Mouse (Mus musculus) cerebellum, adult 2 months (tissue): ENCODE measurements around the gene Phlda2. TPM values are rescaled to one million over a fixed set of nuclear protein-coding genes. Genes with fewer than 3 reads are reported as not detected.
"Not testable (repeated sequence)": the region's sequence is repeated elsewhere in the genome, so short reads cannot be mapped to it uniquely, and the experiment has no call there.

Experiments used
- DNase-seq, 2 experiments: peaks; one replicate each; pipeline ENCODE4 v3.0.0; 2021
- H3K27ac ChIP-seq: fragments of 200-500 bp; 2 replicates; pipeline ENCODE4 v1.5.1; 2012; ENCODE audit warnings: low read length, control low read depth, inconsistent platforms; ENCODE audit not compliant: insufficient read depth
- H3K27me3 ChIP-seq: fragments of 200-500 bp; 2 replicates; pipeline ENCODE4 v1.6.1; 2012; ENCODE audit warnings: inconsistent platforms, mild to moderate bottlenecking, low read length, moderate library complexity; ENCODE audit not compliant: control insufficient read depth, insufficient read depth
- H3K4me1 ChIP-seq: fragments of 200-500 bp; 2 replicates; pipeline ENCODE4 v1.6.1; 2011; ENCODE audit warnings: low read length; ENCODE audit not compliant: control insufficient read depth, insufficient read depth
- H3K4me3 ChIP-seq: fragments of 200-500 bp; replicated peaks from 2 replicates; pipeline ENCODE3; 2011; ENCODE audit warnings: mild to moderate bottlenecking, low read depth, low read length, control low read depth; ENCODE audit not compliant: insufficient read depth
- CTCF ChIP-seq: fragments of 200-500 bp; IDR thresholded peaks from 2 replicates; pipeline ENCODE4 v1.5.1; 2011; ENCODE audit warnings: low read depth, mild to moderate bottlenecking, control low read depth, low read length, moderate library complexity, borderline replicate concordance; ENCODE audit not compliant: insufficient read depth
- POLR2A ChIP-seq: fragments of 200-500 bp; IDR thresholded peaks from 2 replicates; pipeline ENCODE4 v1.6.1; 2011; ENCODE audit warnings: low read length, control low read depth, borderline replicate concordance; ENCODE audit not compliant: insufficient read depth
- WGBS: fragments of 180-500 bp; shearing (Covaris S2); methylation state at CpG from one replicate; pipeline ENCODE4 v1.1.7; 2018; 5-methylcytosine and 5-hydroxymethylcytosine counted together
- polyA plus RNA-seq: library from polyadenylated mRNA; depleted of rRNA; stranded (reverse); fragments of >200 nt; gene quantifications from 2 replicates; pipeline ENCODE4 v1.2.3, GENCODE M21; 2012; rRNA removed

The Phlda2 gene
- not detected in 2 replicates for polyA plus RNA-seq

DNA sequence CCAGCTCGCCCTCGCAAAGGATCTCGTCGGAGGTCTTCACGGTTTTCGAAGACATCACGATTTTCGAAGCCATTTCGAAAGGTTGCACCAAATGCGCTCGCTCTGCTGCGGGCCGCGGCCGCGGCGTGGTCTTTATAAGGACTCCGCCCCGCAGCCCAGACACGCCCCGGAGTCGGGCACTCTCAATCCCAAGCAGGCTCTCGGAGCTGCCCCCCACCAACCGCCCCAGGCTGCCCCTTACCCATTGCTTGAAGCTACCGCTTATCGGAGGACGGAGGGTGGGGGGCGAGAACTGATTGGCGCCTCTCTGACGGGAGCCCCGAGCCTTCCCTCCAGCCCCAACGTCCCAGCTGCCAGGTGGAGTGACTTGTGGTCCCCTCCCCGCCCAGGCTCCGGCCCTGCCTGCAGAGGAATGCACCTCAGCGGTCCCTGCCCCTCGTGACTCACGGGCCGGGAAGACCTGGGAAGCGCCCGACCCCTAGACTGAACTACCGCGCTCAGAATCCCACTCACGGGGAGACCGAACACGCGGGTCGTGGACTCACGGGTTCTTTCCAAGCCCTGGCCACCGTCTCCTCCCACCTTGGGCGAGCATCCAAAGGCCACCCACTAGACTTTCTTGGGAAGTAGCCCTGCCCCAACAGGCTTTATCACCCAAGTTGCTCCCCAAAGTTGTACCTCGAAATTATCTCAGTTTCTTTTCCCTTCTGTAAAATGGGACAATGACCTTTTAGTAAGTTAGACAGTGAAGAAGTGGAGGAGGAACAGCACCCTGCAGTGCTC is at the start of gene Phlda2:
Gene Phlda2 (minus strand): TSS at position 733 of the 783 bp plus-strand sequence.
- TF ChIP-seq POLR2A: no peak
- no peak for TF ChIP-seq CTCF
- WGBS: 3% methylated on average over 51 of the region's 51 CpGs
- DNase-seq: no peak
- peaks cover 6% of the 10 kb centered on the region; the same call in 1 of the 2 replicates for H3K27me3 ChIP-seq
- H3K27ac ChIP-seq: no peak within 1 kb of the TSS
- peak within 1 kb of the TSS; percentile 20 for H3K4me3 ChIP-seq
- no peaks in the 10 kb centered on the region for H3K4me1 ChIP-seq

DNA sequence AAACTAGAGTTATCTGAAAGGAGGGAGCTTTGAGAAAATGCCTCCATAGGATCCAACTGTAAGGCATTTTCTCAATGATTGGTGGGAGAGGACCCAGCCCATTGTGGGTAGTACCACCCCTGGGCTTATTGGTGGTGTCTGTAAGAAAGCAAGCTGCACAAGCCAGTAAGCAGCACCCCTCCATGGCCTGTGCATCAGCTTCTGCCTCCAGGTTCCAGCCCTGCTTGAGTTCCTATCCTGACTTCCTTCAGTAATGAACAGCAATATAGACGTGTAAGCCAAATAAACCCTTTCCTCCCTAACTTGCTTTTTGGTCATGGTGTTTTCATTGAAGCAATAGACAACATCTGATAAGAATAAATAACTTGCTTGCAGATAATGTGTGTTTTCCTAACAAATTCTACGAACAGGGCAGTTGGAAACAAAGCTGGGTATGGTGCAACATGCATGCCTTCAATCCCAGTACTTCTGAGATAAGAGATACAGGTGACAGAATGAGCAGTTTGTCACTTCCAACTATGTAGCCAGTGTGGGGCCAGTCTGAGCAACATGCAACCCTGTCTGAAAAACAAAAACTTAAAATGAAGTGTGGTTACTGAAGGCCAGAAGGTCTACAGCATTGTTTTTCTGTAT is 46.8 kb upstream of the Phlda2 start:
- TF ChIP-seq CTCF (no peak), POLR2A (no peak)
- 45% methylated on average over 2 of the region's 2 CpGs for WGBS
- DNase-seq: no peak
- H3K4me1 ChIP-seq: no peaks in the 10 kb centered on the region
- H3K27ac ChIP-seq: no peak overlapping the region
- peak overlapping the region; percentile 87 for H3K4me3 ChIP-seq
- H3K27me3 ChIP-seq: no peaks in the 10 kb centered on the region

DNA sequence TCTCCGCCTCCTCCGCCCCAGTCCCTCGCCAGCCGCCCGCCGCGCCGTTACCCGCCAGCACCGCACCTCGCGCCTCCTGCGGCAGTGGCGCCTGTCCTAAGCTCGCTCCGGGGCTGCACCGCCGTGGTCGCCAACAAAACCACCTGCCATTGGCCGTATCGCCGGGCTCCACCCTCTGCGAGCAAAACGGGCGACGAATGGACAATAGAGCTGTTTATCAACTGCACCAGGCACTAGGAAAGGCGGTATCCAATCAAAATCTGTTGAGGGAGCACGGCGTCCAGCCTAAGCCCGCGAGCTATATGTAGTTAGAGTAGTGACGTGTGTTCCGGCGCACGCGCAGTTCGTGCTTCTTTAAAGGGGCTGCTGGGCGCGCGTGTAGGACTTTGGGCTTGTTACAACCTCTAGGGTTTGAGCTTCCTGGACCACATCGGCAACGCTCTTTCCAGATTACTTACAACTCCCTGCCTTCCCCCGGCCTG is 46.1 kb upstream of the Phlda2 start, which contains the start of gene Nap1l4:
Gene Nap1l4 (minus strand): TSS at position 131 of the 482 bp plus-strand sequence.
- peak within 1 kb of the TSS; percentile 87 for H3K4me3 ChIP-seq
- no peaks in the 10 kb centered on the region for H3K4me1 ChIP-seq
- H3K27me3 ChIP-seq: no peaks in the 10 kb centered on the region
- DNase-seq: peak; percentile 99 to 100
- WGBS: under 1% methylated on average over 40 of the region's 43 CpGs
- peak within 1 kb of the TSS; percentile 52; the same call in 1 of the 2 replicates for H3K27ac ChIP-seq
- TF ChIP-seq CTCF (no peak), POLR2A (peak; percentile 84)

DNA sequence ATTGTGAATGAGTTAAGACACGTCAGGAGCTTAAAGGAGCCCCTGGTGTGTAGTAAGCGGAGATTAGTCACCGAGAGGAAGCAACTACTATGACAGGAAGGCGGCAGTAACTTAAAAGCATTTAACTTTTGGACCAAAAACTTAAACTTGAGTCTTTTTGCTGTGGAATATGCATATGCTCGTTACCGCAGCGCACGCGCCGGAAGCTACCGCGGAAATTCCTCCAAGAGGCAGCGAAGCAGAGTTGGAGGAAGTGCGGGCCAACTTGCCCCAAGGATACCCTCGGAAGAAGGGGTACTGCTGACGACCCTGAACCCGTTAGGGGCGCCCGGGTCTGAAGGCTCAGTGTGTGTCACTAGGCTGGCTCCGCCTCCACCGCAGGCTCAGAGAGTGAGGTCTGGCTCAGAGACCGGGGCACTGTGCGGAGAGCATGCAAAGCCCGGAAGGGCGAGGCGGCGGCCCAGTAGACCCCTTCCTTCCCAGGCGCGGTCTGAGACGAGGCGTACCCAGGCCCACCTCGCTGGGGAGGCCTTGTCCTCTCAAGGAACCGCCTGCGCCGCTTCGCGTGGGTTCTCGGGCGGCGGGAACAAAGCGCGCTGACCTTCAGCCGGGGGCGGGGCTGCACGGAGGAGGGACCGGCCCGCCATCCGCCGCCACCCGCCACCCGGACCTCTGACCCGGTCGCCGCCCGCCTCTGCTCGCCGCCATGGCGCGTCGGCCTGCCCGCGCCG is 45.4 kb upstream of the Phlda2 start:
- no peak for DNase-seq
- WGBS: under 1% methylated on average over 60 of the region's 63 CpGs
- TF ChIP-seq CTCF (no peak), POLR2A (no peak)
- H3K27ac ChIP-seq: peak overlapping the region; percentile 41; the same call in 1 of the 2 replicates
- H3K4me1 ChIP-seq: peaks cover 3% of the 10 kb centered on the region; the same call in 1 of the 2 replicates
- H3K27me3 ChIP-seq: no peaks in the 10 kb centered on the region
- peak overlapping the region; percentile 82 for H3K4me3 ChIP-seq

DNA sequence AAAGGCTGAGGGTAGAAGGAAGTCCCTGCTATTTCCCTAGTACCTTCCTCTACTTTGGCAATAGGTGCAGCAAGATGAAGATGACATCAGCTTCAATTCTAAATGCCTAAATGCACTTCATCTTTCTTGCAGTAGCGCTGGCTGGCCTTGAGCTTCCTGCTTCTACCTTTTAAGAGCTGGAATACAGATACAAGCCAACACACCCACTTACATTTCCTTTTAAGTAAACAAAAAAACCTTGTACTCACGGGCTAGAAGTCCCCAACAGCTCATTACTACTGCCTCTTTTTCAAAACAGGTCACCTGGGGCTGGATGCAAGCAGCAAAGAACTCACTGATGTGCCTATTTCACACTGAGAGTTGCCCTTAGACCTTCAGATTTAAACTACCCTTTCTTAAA is 43.6 kb upstream of the Phlda2 start:
- H3K27me3 ChIP-seq: no peaks in the 10 kb centered on the region
- TF ChIP-seq CTCF: no peak
- TF ChIP-seq POLR2A: no peak
- H3K4me3 ChIP-seq: no peak overlapping the region
- no peak overlapping the region for H3K27ac ChIP-seq
- 63% methylated on average over 2 of the region's 2 CpGs for WGBS
- DNase-seq: no peak
- H3K4me1 ChIP-seq: peaks cover 3% of the 10 kb centered on the region; the same call in 1 of the 2 replicates

DNA sequence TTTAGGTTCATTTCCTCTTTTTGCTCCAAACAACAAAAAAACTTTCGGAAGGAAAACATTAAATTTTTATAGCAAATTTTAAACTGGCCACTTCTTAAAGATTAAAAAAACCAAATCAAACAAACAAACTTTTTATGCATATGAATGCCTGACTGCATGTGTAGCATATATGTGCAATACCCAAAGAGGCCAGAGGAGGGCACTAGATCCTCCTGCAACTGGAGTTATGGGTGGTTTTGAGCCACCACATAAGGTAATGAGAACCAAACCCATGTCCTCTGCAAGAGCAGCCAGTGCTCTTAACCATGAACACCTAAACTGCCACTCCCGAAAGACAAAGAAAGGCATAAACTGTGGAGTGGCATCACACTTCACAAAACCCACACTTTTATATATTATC is 41.4 kb upstream of the Phlda2 start:
- Histone ChIP-seq H3K4me3 (no peak overlapping the region), H3K27ac (no peak overlapping the region), H3K27me3 (no peaks in the 10 kb centered on the region), H3K4me1 (peaks cover 3% of the 10 kb centered on the region; the same call in 1 of the 2 replicates)
- WGBS: 98% methylated on average over 2 of the region's 2 CpGs
- DNase-seq: no peak
- TF ChIP-seq CTCF (peak; percentile 42), POLR2A (no peak)

DNA sequence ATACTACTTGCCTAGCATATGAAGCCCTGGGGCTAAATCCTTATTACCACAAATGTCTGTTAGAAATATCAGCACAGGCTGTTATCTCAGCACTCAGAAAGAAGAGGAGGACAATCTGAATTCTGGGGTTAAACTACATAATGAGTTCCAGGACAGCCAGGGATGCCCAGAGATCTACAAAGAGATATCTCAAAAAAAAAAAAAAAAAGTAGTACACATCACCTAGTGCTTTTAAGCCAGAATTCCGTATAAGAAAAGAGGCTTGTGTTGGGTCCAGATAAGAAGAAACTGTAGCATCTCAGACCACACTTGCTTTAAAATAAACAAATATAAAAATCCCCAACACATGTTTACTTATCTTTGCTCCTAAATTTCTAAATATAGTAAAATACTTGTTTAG is 35.7 kb upstream of the Phlda2 start:
- WGBS: 77% methylated on average over 1 of the region's 1 CpGs
- no peaks in the 10 kb centered on the region for H3K27me3 ChIP-seq
- no peak overlapping the region for H3K4me3 ChIP-seq
- no peak for DNase-seq
- TF ChIP-seq CTCF (no peak), POLR2A (no peak)
- H3K27ac ChIP-seq: no peak overlapping the region
- H3K4me1 ChIP-seq: peaks cover 1% of the 10 kb centered on the region; the same call in 1 of the 2 replicates

DNA sequence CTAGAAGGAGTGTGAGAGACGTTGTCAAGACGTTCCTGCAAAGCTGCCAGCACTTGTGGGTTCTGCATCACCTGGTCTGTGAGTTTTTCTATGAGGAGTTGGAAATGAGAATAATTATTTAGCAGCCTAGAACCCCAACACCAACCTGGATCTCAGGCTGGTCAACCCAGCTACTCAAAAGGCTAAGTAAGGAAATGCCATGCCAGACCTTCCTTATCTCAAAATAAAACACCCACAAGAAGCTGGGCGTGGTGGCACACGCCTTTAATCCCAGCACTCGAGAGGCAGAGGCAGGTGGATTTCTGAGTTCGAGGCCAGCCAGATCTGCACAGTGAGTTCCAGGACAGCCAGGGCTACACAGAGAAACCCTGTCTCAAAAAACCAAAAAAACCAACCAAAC is 35.3 kb upstream of the Phlda2 start:
- not testable (repeated sequence) for H3K27me3 ChIP-seq, DNase-seq, H3K27ac ChIP-seq, H3K4me3 ChIP-seq, H3K4me1 ChIP-seq
- 91% methylated on average over 6 of the region's 6 CpGs for WGBS
